Mouse (Mus musculus): ENCODE data around the gene Slc29a2.
"Not testable (repeated sequence)": the region's sequence is repeated elsewhere in the genome, so short reads cannot be mapped to it uniquely, and the experiment has no call there.

Slc29a2 gene

GRCm38 (mm10) chr19:5023621-5024479, at the start of gene Slc29a2:
Gene Slc29a2 (plus strand): TSS chr19:5023860.
- DNase-seq (ENCODE audit: low read depth, low spot score) = peak; percentile 77

DNA sequence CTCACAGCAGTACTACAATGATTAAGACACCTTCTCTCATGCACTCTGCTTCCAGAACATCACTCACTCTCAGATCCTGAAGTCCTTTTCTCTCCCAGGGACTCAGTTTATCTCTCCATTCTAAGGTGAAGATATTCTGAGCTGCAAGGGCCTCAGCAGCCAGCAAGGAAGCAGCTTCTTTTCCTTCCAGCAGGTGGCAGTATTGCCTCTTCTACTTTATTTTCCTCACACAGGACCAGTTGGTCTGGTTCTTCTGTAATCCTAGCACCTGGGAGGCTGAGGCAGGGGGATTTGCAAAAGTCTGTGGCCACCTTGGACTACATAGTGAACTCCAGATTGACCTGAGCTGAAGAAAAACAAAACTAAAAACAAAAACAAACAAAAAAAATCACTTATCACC, 41.9 kb upstream of the Slc29a2 start:
- DNase-seq (ENCODE audit: low read depth, low spot score) = peak; percentile 64

DNA sequence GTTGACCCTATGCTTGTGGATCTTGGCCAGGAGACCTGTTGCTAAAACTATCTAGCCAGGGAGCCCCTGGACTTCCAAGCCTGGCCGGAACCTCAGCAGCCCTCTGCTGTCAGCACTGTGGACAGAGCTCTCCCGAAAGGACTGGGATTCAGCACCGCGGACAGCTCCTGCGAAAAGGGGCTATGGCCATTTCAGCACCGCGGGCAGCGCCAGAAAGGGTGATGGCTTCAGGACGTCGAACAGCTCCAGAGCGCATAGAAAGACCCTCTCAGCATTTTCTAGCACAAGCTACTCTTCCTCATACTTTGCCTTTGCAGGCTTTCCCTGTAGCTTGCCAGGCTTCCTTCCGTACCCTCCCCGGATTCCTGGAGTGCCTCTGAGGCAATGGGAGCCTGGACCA, 34.6 kb upstream of the Slc29a2 start:
- no peak for DNase-seq (ENCODE audit: low read depth, low spot score)

- DNase-seq (ENCODE audit: low read depth, low spot score) = peak; percentile 85
These were observed 34.0 kb upstream of the Slc29a2 start for GRCm38 (mm10) chr19:4989434-4990255.

- DNase-seq (ENCODE audit: low read depth, low spot score) = no peak
These were observed 33.4 kb upstream of the Slc29a2 start, which contains the start of gene Npas4 for GRCm38 (mm10) chr19:4990256-4990625. Gene Npas4 (minus strand): TSS chr19:4990316.

- DNase-seq (ENCODE audit: low read depth, low spot score) = no peak
These were observed 32.9 kb upstream of the Slc29a2 start for GRCm38 (mm10) chr19:4990716-4991115.

DNA sequence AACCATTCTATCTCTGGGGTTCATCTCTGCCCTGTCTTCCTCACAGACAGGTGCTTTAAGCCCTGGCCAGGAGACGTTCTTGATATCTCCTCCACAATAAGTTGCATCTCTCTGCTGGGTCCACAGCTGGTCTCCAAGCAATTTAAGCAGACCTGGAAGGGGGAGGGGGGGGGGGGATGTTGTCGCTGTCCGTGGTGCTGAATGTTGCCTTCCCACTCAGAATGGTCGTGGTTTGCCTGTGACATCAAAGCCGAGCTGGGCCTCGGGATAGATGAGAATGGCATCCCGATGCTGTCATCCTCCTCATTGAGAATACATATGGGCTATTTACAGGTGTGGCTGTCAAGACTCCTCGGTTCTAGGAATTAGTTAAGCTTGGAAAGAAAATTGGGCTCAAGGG, 31.3 kb upstream of the Slc29a2 start:
- DNase-seq (ENCODE audit: low read depth, low spot score) = no peak

DNA sequence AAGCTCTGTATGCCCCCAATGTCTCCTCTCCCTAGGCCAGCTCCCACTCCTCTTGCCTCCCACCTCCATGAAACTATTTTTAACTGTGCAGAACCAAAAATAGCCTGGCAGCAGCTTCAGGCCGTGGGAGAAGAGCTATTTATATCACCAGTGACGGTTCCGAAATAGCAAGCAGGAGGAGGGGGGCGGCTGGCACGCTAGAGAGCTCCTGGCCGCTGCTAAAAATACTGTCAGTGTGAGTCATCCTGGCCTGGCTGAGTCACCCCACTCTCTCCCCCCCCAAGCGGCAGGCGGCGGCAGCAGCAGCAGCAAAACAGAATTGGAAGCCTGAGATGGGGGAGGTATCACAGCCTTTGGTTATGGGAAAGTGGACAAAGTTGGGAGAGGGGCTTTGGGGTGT, 30.8 kb upstream of the Slc29a2 start:
- peak; percentile 70 for DNase-seq (ENCODE audit: low read depth, low spot score)

DNA sequence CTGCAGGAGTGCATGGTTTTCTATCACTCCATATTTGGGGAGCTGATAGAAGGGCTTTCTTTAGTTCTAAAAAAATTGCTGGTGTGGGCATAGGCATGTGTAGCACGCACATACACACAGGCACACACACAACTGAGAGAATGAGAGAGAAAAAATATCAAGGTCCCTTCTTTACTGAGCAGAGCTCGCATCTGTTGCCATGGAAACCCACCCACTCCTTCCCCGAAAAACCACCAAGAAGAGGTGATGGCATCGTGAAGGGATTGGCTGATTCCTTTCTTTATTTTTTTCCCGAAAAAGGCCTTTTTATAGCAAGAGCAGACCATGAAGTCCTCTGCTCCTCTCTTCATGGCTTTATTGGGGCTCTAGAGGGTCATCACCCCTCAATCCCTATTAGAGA, 29.6 kb upstream of the Slc29a2 start:
- no peak for DNase-seq (ENCODE audit: low read depth, low spot score)

DNA sequence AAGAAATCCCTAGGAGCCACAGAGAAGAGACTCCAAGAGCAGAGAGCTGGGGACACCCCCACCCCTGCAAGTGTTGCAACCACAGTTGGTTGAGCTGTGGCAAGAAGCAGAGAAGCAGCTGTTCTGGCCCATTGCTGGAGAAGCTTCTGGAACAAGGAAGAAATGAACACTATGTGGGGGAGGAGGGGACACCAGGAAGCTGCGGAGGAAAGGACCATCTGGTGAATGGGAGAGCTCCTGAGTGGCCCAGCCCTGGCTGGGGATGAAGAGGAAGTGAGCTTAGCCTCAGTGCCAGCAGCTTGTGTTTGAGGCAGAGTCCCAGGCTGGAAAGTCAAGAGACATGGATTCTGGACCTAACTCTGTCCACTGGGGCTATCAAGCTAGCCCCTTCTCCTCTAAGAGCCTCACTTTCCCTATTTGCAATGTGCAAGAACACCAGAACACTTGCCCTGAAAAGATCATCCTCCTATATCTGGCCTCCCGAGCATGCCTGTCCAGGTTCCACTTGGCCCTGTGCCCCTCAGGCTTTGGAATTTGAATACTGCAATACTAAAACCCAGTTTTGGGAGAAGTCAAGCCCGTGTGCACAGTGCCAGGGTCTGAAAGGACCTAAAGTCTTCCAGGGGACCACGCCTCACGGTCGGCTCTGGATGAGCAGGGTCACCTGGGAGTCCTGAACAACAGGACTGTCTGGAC, 24.1 kb upstream of the Slc29a2 start:
- no peak for DNase-seq (ENCODE audit: low read depth, low spot score)

GRCm38 (mm10) chr19:5001666-5002406, 21.8 kb upstream of the Slc29a2 start:
- peak; percentile 66 for DNase-seq (ENCODE audit: low read depth, low spot score)

- DNase-seq (ENCODE audit: low read depth, low spot score) = not testable (repeated sequence)
These were observed 20.0 kb upstream of the Slc29a2 start for GRCm38 (mm10) chr19:5003644-5004043.

DNA sequence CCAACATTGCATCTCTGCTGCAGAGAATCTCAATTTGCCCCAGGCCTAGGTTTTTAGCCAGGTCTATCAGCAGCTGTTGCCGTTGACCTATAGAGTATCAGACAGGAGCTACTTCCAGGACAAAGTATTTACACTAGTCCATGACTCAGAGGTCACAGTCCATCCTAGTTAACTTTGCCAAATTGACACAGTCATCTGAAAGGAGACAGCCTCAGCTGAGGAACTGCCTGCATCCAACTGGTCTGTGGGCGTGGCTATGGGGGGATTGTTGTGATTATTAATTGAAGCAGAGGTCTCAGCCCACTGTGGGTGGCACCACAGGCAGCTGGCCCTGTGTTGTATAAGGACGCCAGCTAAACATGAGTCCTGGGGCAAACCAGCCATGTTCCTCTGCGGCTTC, 18.7 kb upstream of the Slc29a2 start:
- DNase-seq (ENCODE audit: low read depth, low spot score) = no peak

- DNase-seq (ENCODE audit: low read depth, low spot score) = no peak
These were observed 10.5 kb upstream of the Slc29a2 start for GRCm38 (mm10) chr19:5013138-5013537.

GRCm38 (mm10) chr19:5014961-5015398, 8.7 kb upstream of the Slc29a2 start:
- no peak for DNase-seq (ENCODE audit: low read depth, low spot score)

- DNase-seq (ENCODE audit: low read depth, low spot score) = no peak
These were observed 7.4 kb upstream of the Slc29a2 start for GRCm38 (mm10) chr19:5016221-5016742.

- DNase-seq (ENCODE audit: low read depth, low spot score) = no peak
These were observed 6.9 kb upstream of the Slc29a2 start for GRCm38 (mm10) chr19:5016782-5017181.

GRCm38 (mm10) chr19:5017611-5018010, 6.0 kb upstream of the Slc29a2 start:
- no peak for DNase-seq (ENCODE audit: low read depth, low spot score)

DNA sequence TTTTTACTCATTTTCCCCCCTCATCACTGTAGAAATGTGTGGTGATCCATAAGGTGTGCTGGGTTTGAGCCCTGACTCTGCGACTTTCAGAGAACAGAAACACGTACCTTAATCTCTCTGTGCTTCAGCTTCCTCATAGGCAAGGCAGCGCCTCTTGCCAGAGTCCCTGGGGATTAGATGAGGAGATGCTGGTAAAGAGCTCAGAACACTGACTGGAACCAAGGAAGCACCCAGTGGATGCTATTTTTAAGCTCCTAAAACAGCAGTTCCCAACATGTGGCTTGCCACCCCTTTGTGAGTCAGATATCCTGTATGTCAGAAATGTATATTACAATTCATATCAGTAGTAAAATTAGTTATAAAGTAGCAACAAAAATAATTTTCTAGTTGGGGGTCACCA, 5.5 kb upstream of the Slc29a2 start:
- DNase-seq (ENCODE audit: low read depth, low spot score) = no peak

- no peak for DNase-seq (ENCODE audit: low read depth, low spot score)
These were observed 2.2 kb upstream of the Slc29a2 start for GRCm38 (mm10) chr19:5021416-5021815.

DNA sequence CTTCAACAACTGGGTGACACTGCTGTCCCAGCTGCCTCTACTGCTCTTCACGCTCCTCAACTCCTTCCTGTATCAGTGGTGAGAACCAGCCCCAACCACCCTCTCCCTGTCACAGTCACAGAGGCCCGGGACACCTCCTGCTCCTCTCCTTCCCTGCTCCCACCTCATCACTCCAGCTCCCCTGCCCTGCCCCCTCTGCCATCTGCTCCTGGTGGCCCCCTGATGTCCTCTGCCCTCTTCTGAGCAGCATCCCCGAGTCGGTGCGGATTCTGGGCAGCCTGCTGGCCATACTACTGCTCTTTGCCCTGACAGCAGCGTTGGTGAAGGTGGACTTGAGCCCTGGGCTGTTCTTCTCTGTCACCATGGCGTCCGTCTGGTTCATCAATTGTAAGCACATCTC, 2.5 kb downstream of the Slc29a2 start:
- DNase-seq (ENCODE audit: low read depth, low spot score) = no peak
